Mouse (Mus musculus) T-helper 1 cell (primary cell): ENCODE results near the gene Ache.
"Not testable (repeated sequence)": the region's sequence is repeated elsewhere in the genome, so short reads cannot be mapped to it uniquely, and the experiment has no call there.

ENCODE experiments used
- in situ Hi-C: fragments of 300-600 bp; cut with MboI, MseI; formaldehyde crosslinking; loops from one replicate; pipeline ENCODE4 v1.15.1; 2025; ENCODE audit warnings: high pct_unique_total_duplicates

The Ache gene

DNA sequence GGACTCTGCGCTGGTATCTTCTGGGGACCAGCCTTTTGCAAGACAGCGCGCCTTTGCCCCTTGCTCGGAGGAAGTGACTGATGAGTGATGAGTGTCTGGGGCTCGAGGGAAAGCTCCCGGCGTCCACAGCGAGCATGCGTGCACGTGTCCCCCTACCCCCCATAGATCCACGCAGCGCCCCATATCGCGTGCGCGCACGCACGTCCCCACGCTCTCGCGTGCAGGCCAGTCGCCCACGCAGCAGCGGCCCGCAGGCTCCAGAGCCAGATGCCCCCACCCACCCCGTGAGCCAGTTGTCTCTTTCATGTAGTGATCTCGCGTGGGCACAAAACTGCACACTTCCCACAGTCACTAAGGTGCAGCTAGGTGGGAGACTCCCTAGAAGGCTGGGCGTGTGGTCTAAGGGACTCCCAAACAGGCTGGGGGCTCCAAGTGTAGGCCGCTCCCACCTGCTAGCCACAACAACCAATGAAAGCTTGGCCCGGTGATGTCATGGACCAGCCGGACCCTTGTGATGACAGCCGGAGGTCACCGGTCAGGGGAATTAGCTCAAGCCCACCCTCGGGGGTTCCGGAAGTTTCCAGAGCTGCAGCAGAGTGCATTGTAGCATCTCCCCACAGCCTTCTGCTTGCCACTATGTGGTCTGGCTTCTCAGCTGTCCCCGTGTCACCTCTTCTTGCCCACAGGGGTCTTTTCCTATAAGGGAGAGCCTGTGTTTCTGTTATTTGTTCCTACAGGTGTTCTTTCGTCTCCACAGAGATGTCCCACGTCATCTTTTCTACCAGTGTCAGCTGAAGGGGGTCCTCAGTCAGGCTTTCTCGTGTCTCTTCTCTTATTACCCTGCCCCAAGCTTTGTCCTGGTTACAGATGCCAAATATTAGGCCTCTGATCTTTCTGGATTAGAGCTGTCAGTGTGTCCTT, at the start of gene Ache:
Ache (plus strand) TSS at position 488 of the 921 bp plus-strand sequence.
- in situ Hi-C loops, result loop anchor here (5.0 kb wide), 1 partner anchor 130 kb away; no protein-coding TSS in a partner anchor

- in situ Hi-C loops, result loop anchor here (10.0 kb wide), 1 partner anchor 449 kb away; no protein-coding TSS in a partner anchor
Observed at GRCm38 (mm10) chr5:137263897-137264720, 23.2 kb upstream of the Ache start.

GRCm38 (mm10) chr5:137264787-137265186, 22.5 kb upstream of the Ache start:
- in situ Hi-C loops, result loop anchor here (5.0 to 10.0 kb wide), 2 partner anchors 72 to 450 kb away; no protein-coding TSS in a partner anchor

DNA sequence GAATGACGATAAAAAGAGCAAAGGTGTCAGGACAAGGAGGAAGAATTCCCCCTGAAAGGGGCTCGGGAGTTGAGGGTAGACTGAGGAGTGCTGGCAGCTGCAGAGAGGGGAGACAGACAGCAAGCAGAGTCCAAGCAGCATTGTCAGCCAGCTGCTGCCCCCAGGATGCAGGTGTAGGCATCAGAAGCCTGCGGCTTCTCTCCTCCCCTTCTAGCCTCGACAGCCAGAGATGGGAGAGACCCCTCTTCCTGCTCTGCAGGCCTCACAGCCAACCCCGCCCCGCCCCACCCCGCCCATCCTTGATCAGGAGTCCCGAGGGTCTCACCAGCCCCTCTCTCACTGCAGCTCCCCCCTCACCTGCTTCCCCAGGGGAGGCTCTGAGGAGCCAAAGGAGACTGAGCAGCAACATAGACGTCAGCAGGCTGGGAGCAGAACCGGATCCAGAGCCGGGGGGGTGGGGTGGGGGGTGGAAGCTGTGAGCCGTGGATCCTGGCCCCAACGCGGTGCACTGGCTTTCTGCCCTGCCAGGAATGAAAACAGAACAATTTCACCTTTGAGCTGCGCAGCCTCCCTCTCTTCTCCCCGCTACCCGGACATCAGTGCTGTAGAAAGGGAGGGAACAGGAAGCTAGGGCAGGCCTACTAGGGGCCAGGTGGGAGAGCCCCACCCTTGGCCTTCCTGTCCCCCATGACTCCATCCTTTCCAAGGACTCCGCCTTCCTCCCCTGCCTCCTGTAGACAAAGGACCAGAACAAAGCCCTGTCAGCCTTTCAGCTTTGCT, 19.0 kb upstream of the Ache start:
- in situ Hi-C loops, result loop anchor here (5.0 to 10.0 kb wide), 2 partner anchors 76 to 454 kb away; no protein-coding TSS in a partner anchor

- in situ Hi-C loops, result no loop called here
Observed at GRCm38 (mm10) chr5:137277360-137278342, 9.7 kb upstream of the Ache start.

- in situ Hi-C loops, result not testable (repeated sequence)
Observed at GRCm38 (mm10) chr5:137284411-137284810, 2.9 kb upstream of the Ache start.

GRCm38 (mm10) chr5:137285045-137285444, 2.3 kb upstream of the Ache start:
- in situ Hi-C loops, result loop anchor here (5.0 kb wide), 1 partner anchor 128 kb away; no protein-coding TSS in a partner anchor

GRCm38 (mm10) chr5:137285986-137286385, 1.3 kb upstream of the Ache start:
- in situ Hi-C loops, result loop anchor here (5.0 kb wide), 1 partner anchor 129 kb away; no protein-coding TSS in a partner anchor

DNA sequence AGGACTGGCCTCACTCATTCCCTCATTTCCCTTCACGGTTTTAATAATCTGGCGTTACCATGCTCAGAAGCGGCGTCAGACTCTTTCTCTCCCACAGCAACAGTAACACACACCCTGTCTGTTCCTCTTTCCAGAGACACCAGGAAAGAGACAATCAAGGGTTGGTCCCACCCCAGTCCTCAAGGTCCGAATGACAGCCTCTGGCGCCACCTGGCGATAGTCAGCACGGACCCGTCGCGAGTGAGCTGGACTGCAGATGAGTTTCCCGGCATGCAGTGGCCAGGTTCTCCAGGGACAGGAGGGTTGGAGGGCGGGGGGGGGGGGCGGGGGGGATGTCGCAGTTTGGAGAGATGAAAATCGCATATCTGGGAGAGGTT, 676 bp upstream of the Ache start:
- in situ Hi-C loops, result loop anchor here (5.0 kb wide), 1 partner anchor 129 kb away; no protein-coding TSS in a partner anchor

DNA sequence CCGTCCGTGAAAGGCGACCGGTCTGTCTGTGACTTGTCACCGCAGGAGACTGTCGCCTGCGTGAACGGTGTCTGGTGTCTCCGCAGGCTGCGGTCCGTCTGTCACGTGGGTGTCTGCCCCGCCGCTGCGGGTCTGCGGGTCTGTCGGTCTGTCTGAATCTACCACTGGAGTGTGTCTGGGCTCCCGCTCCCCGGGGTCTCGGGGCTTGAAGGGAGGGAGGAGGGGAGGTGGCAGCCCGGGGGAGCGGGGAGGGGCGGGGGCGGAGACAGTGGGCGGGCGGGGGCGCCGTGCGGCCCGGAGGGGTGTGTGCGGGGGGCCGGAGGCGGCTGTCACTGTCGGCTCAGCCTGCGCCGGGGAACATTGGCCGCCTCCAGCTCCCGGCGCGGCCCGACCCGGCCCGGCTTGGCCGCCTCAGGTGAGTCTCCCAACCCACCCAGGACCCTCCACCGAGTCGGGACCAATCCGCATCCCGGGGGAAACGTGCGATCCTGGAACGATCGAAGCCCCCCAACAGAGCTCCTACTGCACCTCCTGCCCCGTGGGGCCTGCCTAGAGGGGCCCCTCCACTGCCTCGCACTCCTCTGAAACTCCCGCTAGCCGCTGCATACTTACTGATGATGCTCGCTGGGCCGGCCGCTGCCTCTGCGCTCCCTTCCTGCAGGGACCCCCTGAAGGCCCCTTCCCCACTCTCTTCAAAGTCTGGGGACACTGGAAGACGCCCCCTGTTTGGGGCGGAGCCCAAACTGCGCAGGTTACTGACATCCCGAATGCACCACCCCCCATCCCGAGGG, 829 bp downstream of the Ache start:
- in situ Hi-C loops, result loop anchor here (5.0 kb wide), 1 partner anchor 131 kb away; no protein-coding TSS in a partner anchor

DNA sequence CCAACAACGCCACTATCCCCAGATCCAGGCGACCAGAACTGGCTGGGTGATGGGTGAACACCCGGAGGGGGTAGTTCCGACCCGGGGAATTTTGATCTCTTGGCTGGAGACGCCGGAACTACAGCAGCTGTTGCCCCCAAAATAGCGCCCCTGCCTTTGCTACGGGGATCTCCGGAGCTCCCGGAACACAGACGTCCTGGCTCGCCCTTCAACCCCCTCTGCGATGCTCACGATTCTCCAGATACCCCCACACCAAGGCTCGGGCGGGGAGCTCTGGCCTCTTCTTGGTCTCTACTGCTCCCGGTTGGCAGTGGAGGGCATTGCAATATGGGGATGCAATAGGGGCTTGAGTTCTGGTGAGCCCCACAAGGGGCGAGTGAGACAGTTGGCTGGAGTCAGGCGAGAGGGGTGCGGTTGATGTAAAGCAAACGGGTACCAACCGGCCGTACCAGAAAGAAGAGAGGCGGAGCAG, 1.7 kb downstream of the Ache start:
- in situ Hi-C loops, result loop anchor here (5.0 kb wide), 1 partner anchor 132 kb away; no protein-coding TSS in a partner anchor

- in situ Hi-C loops, result loop anchor here (5.0 to 10.0 kb wide), 3 partner anchors 132 to 1585 kb away; no protein-coding TSS in a partner anchor
Observed at GRCm38 (mm10) chr5:137289591-137290365, 2.5 kb downstream of the Ache start.

DNA sequence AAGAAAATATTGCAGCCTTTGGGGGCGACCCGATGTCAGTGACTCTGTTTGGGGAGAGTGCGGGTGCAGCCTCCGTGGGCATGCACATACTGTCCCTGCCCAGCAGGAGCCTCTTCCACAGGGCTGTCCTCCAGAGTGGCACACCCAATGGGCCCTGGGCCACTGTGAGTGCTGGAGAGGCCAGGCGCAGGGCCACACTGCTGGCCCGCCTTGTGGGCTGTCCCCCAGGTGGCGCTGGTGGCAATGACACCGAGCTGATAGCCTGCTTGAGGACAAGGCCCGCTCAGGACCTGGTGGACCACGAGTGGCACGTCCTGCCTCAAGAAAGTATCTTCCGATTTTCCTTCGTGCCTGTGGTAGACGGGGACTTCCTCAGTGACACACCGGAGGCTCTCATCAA, 3.4 kb downstream of the Ache start:
- in situ Hi-C loops, result loop anchor here (5.0 to 10.0 kb wide), 2 partner anchors 368 to 1586 kb away; no protein-coding TSS in a partner anchor

GRCm38 (mm10) chr5:137291381-137291926, 4.1 kb downstream of the Ache start:
- in situ Hi-C loops, result loop anchor here (5.0 to 10.0 kb wide), 2 partner anchors 369 to 1587 kb away; no protein-coding TSS in a partner anchor

DNA sequence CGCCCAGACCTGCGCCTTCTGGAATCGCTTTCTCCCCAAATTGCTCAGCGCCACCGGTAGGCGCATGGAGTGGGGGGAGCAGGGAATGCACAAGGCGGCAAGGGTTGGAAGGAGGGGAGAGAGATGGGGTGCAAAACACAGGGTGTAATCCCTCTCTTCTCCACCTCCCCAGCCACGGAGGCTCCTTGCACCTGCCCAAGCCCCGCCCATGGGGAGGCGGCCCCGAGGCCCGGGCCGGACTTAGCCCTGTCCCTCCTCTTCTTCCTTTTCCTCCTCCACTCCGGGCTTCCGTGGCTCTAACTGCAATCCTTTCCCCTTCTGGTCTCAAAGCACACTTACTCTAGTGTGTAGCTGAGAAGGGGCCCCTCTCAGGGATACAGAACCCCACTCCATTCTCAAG, 6.0 kb downstream of the Ache start:
- in situ Hi-C loops, result loop anchor here (5.0 to 10.0 kb wide), 2 partner anchors 371 to 1588 kb away; no protein-coding TSS in a partner anchor

GRCm38 (mm10) chr5:137293839-137294743, 6.8 kb downstream of the Ache start, which contains the start of gene Ufsp1:
TSS of gene Ufsp1 (plus strand) at chr5:137294629.
- in situ Hi-C loops, result loop anchor here (5.0 to 10.0 kb wide), 2 partner anchors 372 to 1589 kb away; no protein-coding TSS in a partner anchor
